Mouse (Mus musculus) lung, postnatal 0 days (tissue): Measurements from ENCODE around the gene Cdrt4. TPM values are rescaled to one million over a fixed set of nuclear protein-coding genes. Genes with fewer than 3 reads are reported as not detected.

Source experiments
- ATAC-seq: fragments of 200-750 bp; cut with Nextera tagmentation; 2 replicates; pipeline ENCODE4 v1.8.0; 2017; ENCODE audit warnings: moderate library complexity
- DNase-seq: peaks from one replicate; pipeline ENCODE4 v3.0.0-alpha.2; 2016; ENCODE audit warnings: low spot score
- H3K27ac ChIP-seq: fragments of 300-500 bp; sonication (generic); 2 replicates; pipeline ENCODE4 v1.5.1; 2014; ENCODE audit warnings: antibody characterized with exemption, mild to moderate bottlenecking, low read length, mixed read lengths
- H3K27me3 ChIP-seq: fragments of 300-500 bp; sonication (generic); replicated peaks from 2 replicates; pipeline ENCODE4 v1.6.1; 2014; ENCODE audit warnings: low read length, mixed read lengths; ENCODE audit not compliant: insufficient read depth
- H3K36me3 ChIP-seq: fragments of 300-500 bp; sonication (generic); 2 replicates; pipeline ENCODE4 v1.6.1; 2014; ENCODE audit warnings: low read length, mixed read lengths; ENCODE audit not compliant: insufficient read depth
- H3K4me1 ChIP-seq: fragments of 300-500 bp; sonication (generic); 2 replicates; pipeline ENCODE4 v1.6.1; 2014; ENCODE audit warnings: antibody characterized with exemption, low read depth, low read length, mixed read lengths; ENCODE audit not compliant: insufficient read depth
- H3K4me2 ChIP-seq: fragments of 300-500 bp; sonication (generic); replicated peaks from 2 replicates; pipeline ENCODE4 v1.6.1; 2014; ENCODE audit warnings: low read depth, mild to moderate bottlenecking, low read length, moderate library complexity, mixed read lengths
- H3K4me3 ChIP-seq: fragments of 300-500 bp; sonication (generic); 2 replicates; pipeline ENCODE4 v1.5.1; 2014; ENCODE audit warnings: low read depth, low read length
- H3K9ac ChIP-seq: fragments of 300-500 bp; sonication (generic); replicated peaks from 2 replicates; pipeline ENCODE4 v1.6.1; 2014; ENCODE audit warnings: low read depth, mild to moderate bottlenecking
- H3K9me3 ChIP-seq: fragments of 300-500 bp; sonication (generic); 2 replicates; pipeline ENCODE4 v1.6.1; 2016; ENCODE audit warnings: low read length, mixed read lengths
- CTCF ChIP-seq: IDR thresholded peaks from 2 replicates; pipeline ENCODE4 v1.5.1; 2016; ENCODE audit warnings: antibody characterized with exemption, mild to moderate bottlenecking
- EP300 ChIP-seq: IDR thresholded peaks from 2 replicates; pipeline ENCODE4 v1.6.1; 2016; ENCODE audit warnings: antibody characterized with exemption, mild to moderate bottlenecking, control low read depth
- WGBS: fragments of 180-500 bp; shearing (Covaris S2); extraction: QIAGEN DNeasy Blood & Tissue Kit; methylation state at CpG from one replicate; pipeline ENCODE4 v1.1.7; 2014; 5-methylcytosine and 5-hydroxymethylcytosine counted together
- polyA plus RNA-seq: library from polyadenylated mRNA; unstranded; fragments of >200 nt; fragmentation: Nextera tagmentation; extraction: Ambion mirVana; gene quantifications from 2 replicates; pipeline ENCODE4 v1.2.1, GENCODE M21; 2015

Gene Cdrt4
- polyA plus RNA-seq, 1 experiment from 2014 or later: 0.23 TPM

DNA sequence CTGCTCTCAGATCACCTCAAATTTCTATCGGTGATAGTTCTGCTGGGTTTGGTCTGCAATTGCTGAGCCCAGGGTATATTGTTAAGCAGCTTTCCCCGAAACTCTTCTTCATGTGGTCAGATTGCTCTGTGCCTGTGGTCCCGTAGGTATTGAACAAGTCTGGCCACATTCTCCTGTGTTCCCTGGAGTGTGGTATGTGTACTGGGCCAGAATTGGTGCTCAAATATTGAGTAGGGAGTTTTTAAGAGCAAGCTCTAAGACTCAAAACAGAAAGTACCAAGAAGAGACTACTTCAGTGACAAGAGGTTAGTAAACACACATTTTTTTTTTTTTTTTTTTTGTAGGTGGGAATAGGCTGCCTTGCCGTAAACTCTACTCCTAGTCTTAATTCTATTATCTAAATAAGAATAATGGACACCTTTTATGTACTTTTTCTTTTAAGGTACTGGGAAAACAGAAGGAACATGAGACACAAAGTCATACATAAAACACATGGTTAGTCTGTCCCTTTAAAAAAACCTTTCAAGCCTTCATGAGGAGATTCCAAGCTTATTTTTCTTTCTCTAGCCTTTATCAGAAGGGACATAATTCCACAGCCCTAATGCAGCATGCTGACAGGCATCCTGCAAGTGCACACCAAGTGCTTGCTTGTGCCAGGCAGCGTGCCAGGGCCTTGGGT is 46.2 kb downstream of the Cdrt4 start:
- no peaks in the 10 kb centered on the region for H3K27me3 ChIP-seq
- peak overlapping the region; percentile 87 for H3K27ac ChIP-seq
- peaks cover 25% of the 10 kb centered on the region for H3K4me1 ChIP-seq
- no peak overlapping the region for H3K4me2 ChIP-seq
- 42% methylated on average over 5 of the region's 5 CpGs for WGBS
- ATAC-seq: peak; percentile 85
- no peak overlapping the region for H3K4me3 ChIP-seq
- no peaks in the 10 kb centered on the region for H3K9me3 ChIP-seq
- H3K36me3 ChIP-seq: no peaks in the 10 kb centered on the region
- TF ChIP-seq CTCF: peak; percentile 11; the same call in 1 of the 2 replicates
- TF ChIP-seq EP300: peak; percentile 90
- DNase-seq: peak; percentile 88
- no peak overlapping the region for H3K9ac ChIP-seq

DNA sequence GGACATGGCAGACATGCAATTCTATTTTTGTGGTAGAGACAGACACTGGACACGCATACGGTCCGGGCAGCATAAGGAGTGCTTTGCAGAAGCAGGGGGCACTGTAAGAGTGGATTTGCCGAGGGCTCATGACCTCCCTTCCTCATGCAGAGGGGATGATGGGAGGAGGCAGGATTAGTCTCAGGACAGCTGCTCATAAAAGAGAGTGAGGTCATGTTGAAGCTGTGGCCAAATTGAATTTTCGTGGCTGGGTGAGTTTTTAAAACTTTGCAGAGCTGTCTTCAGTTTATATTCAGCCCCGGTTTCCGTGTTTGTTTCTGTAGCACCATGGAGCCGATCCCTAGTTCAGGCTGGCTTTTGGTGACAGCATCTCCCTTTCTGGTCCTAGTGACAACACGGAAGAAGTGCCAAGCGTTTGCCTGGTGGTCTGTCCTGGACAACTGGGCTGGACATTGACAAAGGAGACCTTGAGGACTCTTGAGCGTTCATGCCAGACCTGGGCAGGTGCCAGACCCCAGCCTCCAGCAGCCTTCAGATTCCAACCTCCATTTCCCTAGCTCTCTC is 46.8 kb downstream of the Cdrt4 start:
- Histone ChIP-seq H3K9me3 (no peaks in the 10 kb centered on the region), H3K27ac (peak overlapping the region; percentile 52), H3K4me2 (no peak overlapping the region), H3K9ac (no peak overlapping the region), H3K27me3 (no peaks in the 10 kb centered on the region), H3K36me3 (no peaks in the 10 kb centered on the region), H3K4me1 (peaks cover 25% of the 10 kb centered on the region), H3K4me3 (no peak overlapping the region)
- no peak for TF ChIP-seq EP300
- peak; percentile 30; the same call in 1 of the 2 replicates for TF ChIP-seq CTCF
- DNase-seq: peak; percentile 63
- ATAC-seq: peak; percentile 27
- 20% methylated on average over 11 of the region's 11 CpGs for WGBS

DNA sequence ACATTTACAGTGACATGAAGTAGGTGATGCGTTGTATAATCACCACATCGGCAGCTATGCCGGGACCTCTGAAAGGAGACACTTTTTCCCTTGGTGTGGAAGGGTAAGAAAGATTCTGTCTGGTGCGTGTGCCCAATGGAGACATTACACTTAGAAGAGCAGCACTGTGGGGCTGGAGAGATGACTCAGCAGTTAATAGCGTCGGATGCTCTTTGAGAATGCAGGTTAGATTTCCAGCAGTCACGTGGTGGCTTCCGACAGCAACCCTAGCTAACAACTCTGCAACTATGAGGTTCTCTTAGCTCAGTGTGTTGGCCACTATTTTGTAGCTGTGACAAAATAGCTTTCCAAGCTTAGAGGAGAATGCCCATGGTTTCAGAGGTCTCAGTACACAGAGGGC is 49.1 kb downstream of the Cdrt4 start:
- H3K27me3 ChIP-seq: no peaks in the 10 kb centered on the region
- no peak for TF ChIP-seq CTCF
- no peak for TF ChIP-seq EP300
- H3K36me3 ChIP-seq: no peaks in the 10 kb centered on the region
- H3K9ac ChIP-seq: no peak overlapping the region
- no peak for DNase-seq
- H3K9me3 ChIP-seq: no peaks in the 10 kb centered on the region
- H3K4me3 ChIP-seq: no peak overlapping the region
- peaks cover 27% of the 10 kb centered on the region for H3K4me1 ChIP-seq
- ATAC-seq: no peak
- no peak overlapping the region for H3K27ac ChIP-seq
- WGBS: 84% methylated on average over 8 of the region's 8 CpGs
- no peak overlapping the region for H3K4me2 ChIP-seq

DNA sequence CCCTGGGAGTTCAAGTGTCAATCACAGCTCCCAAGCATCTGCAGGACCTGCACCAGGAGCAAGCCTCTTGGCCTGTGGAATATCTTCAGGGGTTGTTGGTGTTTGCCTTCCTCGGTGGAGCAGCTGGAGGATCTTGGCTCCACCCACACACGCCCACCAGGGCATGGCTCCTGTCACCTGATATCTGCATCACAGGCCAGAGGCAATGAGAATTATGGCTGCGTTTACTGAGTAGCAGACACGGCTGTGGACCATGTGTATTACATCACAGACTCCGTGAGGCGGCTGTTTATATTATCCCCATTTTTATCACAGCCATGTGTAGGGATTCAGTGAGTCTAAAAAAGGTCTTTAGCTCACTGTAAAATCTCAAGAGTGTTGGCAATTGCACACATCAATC is 53.6 kb downstream of the Cdrt4 start:
- no peak overlapping the region for H3K27ac ChIP-seq

DNA sequence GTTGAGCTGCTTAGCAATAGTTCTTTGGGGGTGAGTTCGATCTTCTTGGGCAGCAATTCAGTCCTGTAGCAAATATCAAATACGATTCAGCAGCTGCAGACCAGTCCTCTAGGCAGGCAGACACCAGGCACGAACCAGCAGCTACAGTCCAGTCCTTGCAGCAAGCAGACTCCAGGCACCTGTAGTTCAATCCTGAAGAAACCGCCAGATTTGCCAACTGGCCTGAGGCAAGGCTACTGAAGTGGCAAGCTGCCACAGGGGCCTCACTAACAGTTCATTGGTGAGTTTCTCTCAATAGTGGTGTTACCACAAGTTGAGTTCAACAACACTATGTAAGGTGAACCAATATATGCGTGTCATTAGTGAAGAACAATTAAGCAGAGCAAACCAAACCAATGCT is 56.4 kb downstream of the Cdrt4 start:
- H3K4me2 ChIP-seq: no peak overlapping the region
- no peak for ATAC-seq
- DNase-seq: no peak
- no peak overlapping the region for H3K9ac ChIP-seq
- peaks cover 7% of the 10 kb centered on the region; the same call in 1 of the 2 replicates for H3K4me1 ChIP-seq
- H3K27me3 ChIP-seq: no peaks in the 10 kb centered on the region
- no peaks in the 10 kb centered on the region for H3K9me3 ChIP-seq
- H3K27ac ChIP-seq: no peak overlapping the region
- H3K36me3 ChIP-seq: no peaks in the 10 kb centered on the region
- WGBS: 87% methylated on average over 5 of the region's 5 CpGs
- no peak for TF ChIP-seq CTCF
- no peak overlapping the region for H3K4me3 ChIP-seq

More for the DNA sequence above, 53.6 kb downstream of the Cdrt4 start:
- DNase-seq (no peak), ATAC-seq (peak; percentile 21; the same call in 1 of the 2 replicates)
- TF ChIP-seq EP300: no peak
- TF ChIP-seq CTCF: no peak
- no peak overlapping the region for H3K4me3 ChIP-seq
- no peak overlapping the region for H3K9ac ChIP-seq
- no peaks in the 10 kb centered on the region for H3K9me3 ChIP-seq
- no peak overlapping the region for H3K4me2 ChIP-seq
- H3K4me1 ChIP-seq: peaks cover 7% of the 10 kb centered on the region; the same call in 1 of the 2 replicates
- no peaks in the 10 kb centered on the region for H3K36me3 ChIP-seq
- H3K27me3 ChIP-seq: no peaks in the 10 kb centered on the region
- 31% methylated on average over 6 of the region's 6 CpGs for WGBS

DNA sequence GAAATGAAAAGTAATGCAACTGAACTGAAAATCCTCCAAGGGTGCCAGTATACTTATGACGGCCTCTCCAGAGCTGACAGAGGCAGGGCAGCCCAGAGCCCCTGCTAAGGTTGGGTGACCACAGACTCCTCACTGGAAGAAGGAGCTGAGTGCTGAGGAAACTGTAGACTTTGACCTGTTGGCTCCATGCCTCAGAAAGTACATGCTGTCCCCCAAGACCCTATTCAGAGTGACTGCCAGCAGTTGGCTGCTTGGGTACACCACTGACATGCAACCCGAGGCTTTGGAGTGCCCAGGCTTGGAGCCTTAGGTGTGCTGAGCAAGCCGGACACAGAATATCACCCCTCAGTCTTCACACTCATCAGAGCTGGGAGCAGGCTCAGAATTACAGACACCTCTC is 57.0 kb downstream of the Cdrt4 start:
- 78% methylated on average over 3 of the region's 3 CpGs for WGBS
- H3K27ac ChIP-seq: no peak overlapping the region
- ATAC-seq: no peak

More for the DNA sequence above, 57.0 kb downstream of the Cdrt4 start:
- Histone ChIP-seq H3K4me3 (no peak overlapping the region), H3K4me1 (peaks cover 7% of the 10 kb centered on the region; the same call in 1 of the 2 replicates), H3K9ac (no peak overlapping the region), H3K27me3 (no peaks in the 10 kb centered on the region), H3K9me3 (no peaks in the 10 kb centered on the region), H3K4me2 (no peak overlapping the region), H3K36me3 (no peaks in the 10 kb centered on the region)
- DNase-seq: no peak
- TF ChIP-seq EP300: no peak
